Mouse (Mus musculus) hindbrain, embryonic 14.5 days (tissue): ENCODE measurements at regions not wholly inside any gene's neighbourhood (a gene's known extent, or its start where the extent isn't known, plus 50 kb on each side); places are given as distances from the start of the nearest gene placed in this dataset.
A peak's percentile ranks its signal among the peaks of the same experiment; 100 is the strongest.

Source experiments
- ATAC-seq: fragments of 200-750 bp; cut with Nextera tagmentation; 2 replicates; pipeline ENCODE4 v1.8.0; 2017; ENCODE audit warnings: moderate number of reproducible peaks, mild to moderate bottlenecking, moderate TSS enrichment, moderate library complexity; ENCODE audit not compliant: low FRiP score
- DNase-seq: peaks from one replicate; pipeline ENCODE4 v3.0.0-alpha.2; 2015; ENCODE audit warnings: low spot score
- H3K27ac ChIP-seq: fragments of 300-500 bp; sonication (generic); 2 replicates; pipeline ENCODE4 v1.5.1; 2014; ENCODE audit warnings: mild to moderate bottlenecking, moderate library complexity
- H3K27me3 ChIP-seq: fragments of 300-500 bp; sonication (generic); 2 replicates; pipeline ENCODE4 v1.6.1; 2014; ENCODE audit warnings: mild to moderate bottlenecking, low read length, mixed read lengths; ENCODE audit not compliant: control insufficient read depth, insufficient read depth
- H3K36me3 ChIP-seq: fragments of 300-500 bp; sonication (generic); replicated peaks from 2 replicates; pipeline ENCODE4 v1.6.1; 2014; ENCODE audit not compliant: control insufficient read depth, insufficient read depth
- H3K4me1 ChIP-seq: fragments of 300-500 bp; sonication (generic); replicated peaks from 2 replicates; pipeline ENCODE4 v1.6.1; 2014; ENCODE audit warnings: antibody characterized with exemption, low read length, mixed read lengths; ENCODE audit not compliant: control insufficient read depth, insufficient read depth
- H3K4me2 ChIP-seq: fragments of 300-500 bp; sonication (generic); replicated peaks from 2 replicates; pipeline ENCODE4 v1.6.1; 2014; ENCODE audit warnings: mild to moderate bottlenecking, moderate library complexity
- H3K4me3 ChIP-seq: fragments of 300-500 bp; sonication (generic); replicated peaks from 2 replicates; pipeline ENCODE4 v1.5.1; 2014; ENCODE audit warnings: mild to moderate bottlenecking, low read length
- H3K9ac ChIP-seq: fragments of 300-500 bp; sonication (generic); 2 replicates; pipeline ENCODE4 v1.6.1; 2014
- H3K9me3 ChIP-seq: fragments of 300-500 bp; sonication (generic); 2 replicates; pipeline ENCODE4 v1.6.1; 2016; ENCODE audit warnings: low read length; ENCODE audit not compliant: control insufficient read depth
- WGBS: fragments of 180-500 bp; shearing (Covaris S2); extraction: QIAGEN DNeasy Blood & Tissue Kit; methylation state at CpG from one replicate; pipeline ENCODE4 v1.1.7; 2014; 5-methylcytosine and 5-hydroxymethylcytosine counted together

DNA sequence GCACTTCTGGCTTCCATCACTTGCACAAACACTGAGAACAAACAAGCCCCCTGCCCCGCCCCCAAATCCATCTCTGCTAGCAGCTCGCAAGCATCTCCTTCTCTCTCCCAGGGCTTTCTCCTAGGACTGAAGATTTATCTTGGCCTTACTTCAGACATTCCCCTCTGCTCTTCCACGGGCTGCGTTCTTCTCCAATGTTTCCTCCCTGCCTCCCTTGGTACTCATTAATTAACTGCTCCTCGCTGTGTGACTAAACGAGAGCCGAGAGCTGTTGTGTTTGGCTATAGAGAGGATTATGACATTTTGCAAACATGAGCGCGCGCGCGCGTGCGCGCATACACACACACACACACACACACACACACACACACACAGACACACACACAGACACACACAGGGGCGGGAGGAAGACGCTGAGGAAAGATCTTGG lies 164.8 kb upstream of the Ptbp2 start:
- no peaks in the 10 kb centered on the region for H3K9me3 ChIP-seq
- H3K4me3 ChIP-seq, result peak overlapping the region; percentile 22
- peak overlapping the region; percentile 52 for H3K4me2 ChIP-seq
- H3K36me3 ChIP-seq, result no peaks in the 10 kb centered on the region
- H3K27ac ChIP-seq, result peak overlapping the region; percentile 54
- no peaks in the 10 kb centered on the region for H3K27me3 ChIP-seq
- H3K9ac ChIP-seq, result peak overlapping the region; percentile 40; the same call in 1 of the 2 replicates
- peaks cover 23% of the 10 kb centered on the region; the same call in 1 of the 2 replicates for H3K4me1 ChIP-seq
- 20% methylated on average over 17 of the region's 17 CpGs for WGBS
- DNase-seq (peak; percentile 66), ATAC-seq (peak; percentile 78)

DNA sequence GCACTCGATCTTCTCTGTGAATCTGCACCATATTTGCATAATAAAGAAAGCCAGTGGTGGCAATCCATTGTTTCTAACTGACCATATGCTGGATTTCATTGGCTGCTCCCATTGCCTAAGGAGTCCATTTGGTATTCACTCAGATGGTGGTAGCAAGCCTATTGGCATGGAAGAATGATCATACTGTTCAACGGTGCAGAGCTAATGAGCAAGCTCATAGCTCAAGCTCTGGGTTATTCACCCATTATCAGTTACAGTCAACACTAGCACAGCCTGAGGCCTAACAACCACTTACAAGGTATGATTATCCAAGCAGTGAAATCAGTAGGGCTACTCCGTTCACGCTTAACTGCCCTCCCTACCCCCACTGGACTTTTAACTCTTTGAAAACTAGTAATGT lies 162.9 kb upstream of the Ptbp2 start:
- Histone ChIP-seq H3K9me3 (no peaks in the 10 kb centered on the region), H3K4me3 (no peak overlapping the region), H3K9ac (no peak overlapping the region), H3K4me1 (peaks cover 23% of the 10 kb centered on the region; the same call in 1 of the 2 replicates), H3K36me3 (no peaks in the 10 kb centered on the region), H3K4me2 (no peak overlapping the region), H3K27me3 (no peaks in the 10 kb centered on the region), H3K27ac (no peak overlapping the region)
- WGBS, result 7% methylated on average over 4 of the region's 4 CpGs
- DNase-seq, result no peak
- ATAC-seq, result peak; percentile 51

DNA sequence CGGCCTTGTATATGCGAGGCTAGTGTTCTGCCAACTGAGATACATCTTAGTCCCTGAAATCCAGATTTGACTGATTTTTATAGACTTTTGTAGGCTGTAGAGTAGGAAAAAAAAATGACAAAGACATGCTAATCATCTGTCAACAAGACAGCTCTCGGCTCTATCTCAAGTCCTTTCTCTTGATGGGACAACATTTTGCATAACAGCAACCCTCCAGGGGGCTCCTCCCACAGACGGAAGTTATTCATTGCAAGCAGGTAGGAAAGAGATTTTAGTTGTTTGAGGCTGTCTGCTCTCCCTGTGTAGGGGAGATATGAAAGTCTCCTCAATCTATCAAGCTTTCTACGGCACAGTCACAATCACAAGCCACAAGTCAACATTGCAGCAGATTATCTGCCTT lies 159.8 kb upstream of the Ptbp2 start:
- 47% methylated on average over 5 of the region's 5 CpGs for WGBS
- no peak overlapping the region for H3K27ac ChIP-seq
- H3K4me1 ChIP-seq, result peaks cover 8% of the 10 kb centered on the region; the same call in 1 of the 2 replicates
- DNase-seq (no peak), ATAC-seq (no peak)
- no peak overlapping the region for H3K4me2 ChIP-seq
- no peaks in the 10 kb centered on the region for H3K9me3 ChIP-seq
- H3K27me3 ChIP-seq, result no peaks in the 10 kb centered on the region
- H3K9ac ChIP-seq, result no peak overlapping the region
- no peak overlapping the region for H3K4me3 ChIP-seq
- no peaks in the 10 kb centered on the region for H3K36me3 ChIP-seq

DNA sequence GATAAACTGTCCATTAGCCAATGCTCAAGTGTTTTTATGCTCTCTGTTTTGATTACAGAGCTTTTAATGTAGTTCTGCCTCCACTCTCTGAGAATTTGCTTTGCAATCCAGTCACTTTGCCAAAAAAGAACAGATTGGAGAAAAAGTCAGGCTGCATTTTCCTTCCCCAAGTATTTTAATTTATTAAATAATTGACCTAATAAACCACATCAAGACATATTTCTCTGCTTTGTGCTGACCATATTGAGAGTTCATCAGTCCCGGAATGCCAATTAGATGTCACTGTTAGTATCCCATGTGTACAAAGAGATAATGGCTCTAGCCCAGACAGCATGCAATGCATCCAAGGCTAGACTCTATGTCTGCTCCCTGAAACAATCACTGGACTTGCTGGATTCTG lies 154.8 kb upstream of the Ptbp2 start:
- Histone ChIP-seq H3K4me2 (no peak overlapping the region), H3K27ac (no peak overlapping the region), H3K36me3 (no peaks in the 10 kb centered on the region), H3K9me3 (no peaks in the 10 kb centered on the region), H3K4me3 (no peak overlapping the region), H3K4me1 (no peaks in the 10 kb centered on the region; the same call in 1 of the 2 replicates), H3K9ac (no peak overlapping the region), H3K27me3 (no peaks in the 10 kb centered on the region)
- 82% methylated on average over 1 of the region's 1 CpGs for WGBS
- no peak for DNase-seq
- ATAC-seq, result no peak

DNA sequence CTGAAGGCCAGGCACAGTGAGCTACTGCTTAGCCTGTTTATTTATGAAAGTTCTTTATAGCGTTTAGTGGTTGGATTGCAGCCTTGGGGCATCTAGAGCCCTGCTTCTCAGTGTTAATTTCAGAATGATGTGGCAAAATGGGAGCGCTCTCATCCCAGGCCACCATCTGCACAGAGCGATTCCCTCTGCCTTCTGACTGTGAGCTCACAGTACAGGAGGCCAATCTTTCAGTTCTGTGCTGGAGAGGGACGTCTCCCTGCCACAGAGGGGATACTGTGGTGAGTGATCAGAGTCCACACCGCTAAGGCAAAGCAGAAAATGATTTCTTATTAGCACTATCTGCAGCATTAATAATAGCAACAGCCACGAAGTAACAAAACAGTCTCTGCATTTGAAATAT lies 154.2 kb upstream of the Ptbp2 start:
- H3K9ac ChIP-seq, result no peak overlapping the region
- WGBS, result 56% methylated on average over 6 of the region's 6 CpGs
- no peak for ATAC-seq

DNA sequence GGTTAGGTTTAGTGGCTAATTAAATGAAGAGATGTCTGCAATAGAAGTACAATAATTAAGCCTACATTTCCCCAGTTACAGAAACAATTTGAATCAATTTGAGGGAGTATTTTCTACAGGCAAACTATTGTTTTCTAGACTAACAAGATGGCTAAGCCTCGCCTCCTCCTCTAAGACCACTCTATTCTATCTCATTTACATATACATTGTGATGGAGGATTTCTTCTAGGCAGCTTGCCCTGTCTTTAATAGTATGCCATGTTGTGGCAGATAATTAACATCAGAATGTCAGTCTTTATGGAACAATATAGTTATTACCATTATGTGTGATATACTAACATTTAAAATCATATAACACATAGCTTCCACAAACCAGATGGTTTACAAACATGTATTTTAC lies 152.3 kb upstream of the Ptbp2 start:
- WGBS, result 60% methylated on average over 1 of the region's 1 CpGs
- no peak overlapping the region for H3K9ac ChIP-seq
- H3K27ac ChIP-seq, result no peak overlapping the region
- ATAC-seq, result no peak
- no peaks in the 10 kb centered on the region for H3K9me3 ChIP-seq
- peaks cover 9% of the 10 kb centered on the region for H3K4me1 ChIP-seq
- H3K4me3 ChIP-seq, result no peak overlapping the region
- H3K4me2 ChIP-seq, result no peak overlapping the region
- H3K36me3 ChIP-seq, result no peaks in the 10 kb centered on the region
- H3K27me3 ChIP-seq, result no peaks in the 10 kb centered on the region
- DNase-seq, result no peak

More for the DNA sequence above, 154.2 kb upstream of the Ptbp2 start:
- DNase-seq, result no peak
- Histone ChIP-seq H3K9me3 (no peaks in the 10 kb centered on the region), H3K4me2 (no peak overlapping the region), H3K4me3 (no peak overlapping the region), H3K4me1 (peaks cover under 1% of the 10 kb centered on the region; the same call in 1 of the 2 replicates), H3K27me3 (no peaks in the 10 kb centered on the region), H3K36me3 (no peaks in the 10 kb centered on the region), H3K27ac (no peak overlapping the region)

DNA sequence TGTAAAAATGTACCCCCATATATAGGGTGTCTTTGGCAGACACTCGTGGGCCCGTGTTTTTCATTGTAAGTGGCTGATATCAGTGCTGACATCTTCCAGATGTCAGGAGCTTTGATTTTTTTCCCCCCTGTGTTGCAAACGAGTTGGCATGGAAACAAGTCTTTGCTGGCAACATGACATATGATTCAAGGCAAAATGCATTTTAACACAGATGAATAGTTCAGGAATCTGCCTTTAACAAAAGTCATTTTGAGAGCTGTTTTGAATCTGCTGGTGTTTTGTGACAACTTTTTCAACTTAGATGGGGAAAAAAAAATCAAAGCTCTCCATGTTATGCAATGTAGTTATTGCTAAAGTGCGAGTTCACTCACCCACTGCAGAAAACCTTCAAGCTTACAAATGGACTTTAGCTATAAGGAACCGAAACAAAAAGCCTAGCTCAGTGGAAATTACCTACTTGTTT lies 148.8 kb upstream of the Ptbp2 start:
- Histone ChIP-seq H3K4me2 (no peak overlapping the region), H3K4me3 (no peak overlapping the region), H3K36me3 (no peaks in the 10 kb centered on the region), H3K4me1 (peaks cover 9% of the 10 kb centered on the region), H3K9ac (no peak overlapping the region), H3K9me3 (no peaks in the 10 kb centered on the region), H3K27me3 (no peaks in the 10 kb centered on the region), H3K27ac (peak overlapping the region; percentile 60; the same call in 1 of the 2 replicates)
- DNase-seq (peak; percentile 61), ATAC-seq (no peak)
- WGBS, result 21% methylated on average over 5 of the region's 5 CpGs

DNA sequence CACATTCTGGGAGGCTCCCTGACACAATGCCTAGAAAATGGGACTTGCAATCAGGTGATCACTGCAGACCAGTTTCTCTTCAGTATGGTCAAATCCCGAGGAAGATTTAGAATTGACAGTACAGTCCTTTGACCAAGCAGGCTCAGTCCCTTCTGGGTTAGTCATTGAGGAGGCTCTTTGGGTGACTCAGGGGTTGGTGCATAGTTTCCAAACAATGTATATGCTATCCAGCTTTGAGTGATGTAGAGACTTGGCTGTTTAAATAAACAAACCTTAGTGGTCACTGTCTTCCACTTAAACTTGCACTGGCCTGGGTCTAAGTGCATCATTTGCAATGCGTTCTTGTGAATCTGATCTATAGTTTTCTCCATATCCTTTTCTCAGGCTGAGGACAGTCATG lies 144.0 kb upstream of the Ptbp2 start:
- Histone ChIP-seq H3K4me1 (peaks cover 7% of the 10 kb centered on the region), H3K27me3 (no peaks in the 10 kb centered on the region), H3K27ac (no peak overlapping the region), H3K9me3 (no peaks in the 10 kb centered on the region), H3K4me3 (no peak overlapping the region), H3K9ac (no peak overlapping the region), H3K4me2 (no peak overlapping the region), H3K36me3 (no peaks in the 10 kb centered on the region)
- DNase-seq (no peak), ATAC-seq (no peak)
- 80% methylated on average over 2 of the region's 2 CpGs for WGBS

DNA sequence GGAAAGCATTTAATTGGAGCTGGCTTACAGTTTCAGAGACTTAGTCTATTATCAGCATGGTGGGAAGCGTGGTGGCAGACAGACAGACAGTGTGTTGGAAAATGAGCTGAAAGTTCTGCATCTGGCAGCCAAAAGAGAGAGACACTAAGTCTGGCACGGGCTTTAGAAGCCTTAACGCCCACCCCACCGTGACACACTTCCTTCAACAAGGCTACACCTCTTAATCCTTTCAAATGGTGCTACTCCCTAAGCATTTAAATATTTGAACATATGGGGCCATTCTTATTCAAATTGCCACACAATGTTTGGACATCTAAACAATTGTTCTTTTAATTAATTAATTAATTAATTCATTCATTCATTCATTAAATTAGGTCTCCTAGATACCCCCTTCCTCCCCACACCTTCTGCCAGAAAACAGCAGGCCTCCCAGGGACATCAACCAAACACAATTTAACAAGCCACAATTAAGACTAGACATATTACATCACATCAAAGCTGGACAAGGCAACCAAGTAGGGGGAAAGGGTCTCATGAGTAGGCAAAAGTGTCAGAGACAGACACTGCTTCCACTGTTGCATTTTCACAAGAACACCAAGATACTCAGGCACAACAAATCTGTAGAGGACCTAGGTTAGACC lies 135.4 kb upstream of the Ptbp2 start:
- no peaks in the 10 kb centered on the region for H3K27me3 ChIP-seq
- ATAC-seq, result no peak
- no peaks in the 10 kb centered on the region for H3K36me3 ChIP-seq
- H3K4me3 ChIP-seq, result no peak overlapping the region
- H3K9ac ChIP-seq, result no peak overlapping the region
- H3K4me1 ChIP-seq, result no peaks in the 10 kb centered on the region
- H3K4me2 ChIP-seq, result no peak overlapping the region
- no peaks in the 10 kb centered on the region for H3K9me3 ChIP-seq
- no peak for DNase-seq
- 44% methylated on average over 4 of the region's 4 CpGs for WGBS
- H3K27ac ChIP-seq, result no peak overlapping the region
